Mouse (Mus musculus) frontal cortex, postnatal 36 days (tissue): Measurements from ENCODE around the gene Mmp11.

ENCODE experiments used
- DNase-seq, 2 experiments: peaks; one replicate each; pipeline ENCODE4 v3.0.0; 2022; ENCODE audit warnings: low spot score in 2 of 2

The Mmp11 gene

GRCm38 (mm10) chr10:75935680-75936541 lies at the start of gene Mmp11:
TSS of gene Mmp11 (minus strand) at chr10:75936496.
- DNase-seq = peak; percentile 76 to 79

DNA sequence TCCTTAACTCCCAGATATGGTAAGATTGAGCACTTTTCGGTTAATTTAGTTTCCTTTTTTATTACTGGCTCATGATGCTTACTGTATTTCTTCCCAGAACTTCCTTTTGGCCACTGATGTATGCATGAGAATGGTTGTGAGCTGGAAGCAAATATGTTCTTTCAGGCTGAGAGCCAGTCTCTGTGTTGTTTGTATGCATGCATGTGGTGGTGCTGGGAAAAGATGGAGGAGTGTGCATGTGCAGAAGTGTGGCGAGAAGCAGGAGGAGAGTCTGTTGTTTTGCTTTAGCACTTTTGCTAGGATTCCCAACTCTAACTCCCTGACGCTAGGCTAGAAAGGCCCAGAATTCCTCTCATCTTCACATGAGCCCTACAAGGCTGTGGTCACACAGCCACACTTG lies 43.1 kb upstream of the Mmp11 start:
- DNase-seq = peak in 1 of 2 experiments; percentile 6

DNA sequence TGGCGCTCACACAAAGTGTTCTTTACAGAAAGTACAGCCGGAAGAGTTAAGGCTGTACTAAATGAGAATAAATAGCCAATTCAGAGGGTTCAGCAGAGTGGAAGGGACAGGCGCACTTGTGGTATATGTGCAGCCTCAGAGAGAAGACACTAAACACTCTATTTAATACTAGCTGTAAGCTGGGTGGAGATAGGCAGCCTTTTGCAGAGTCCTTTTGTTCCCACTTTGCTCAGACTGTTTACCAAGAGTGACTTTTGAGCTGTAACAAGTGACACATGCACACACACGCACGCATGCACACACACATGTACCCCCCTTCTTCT lies 42.5 kb upstream of the Mmp11 start:
- no peak for DNase-seq

GRCm38 (mm10) chr10:75978119-75978834 lies 42.0 kb upstream of the Mmp11 start:
- DNase-seq = no peak

DNA sequence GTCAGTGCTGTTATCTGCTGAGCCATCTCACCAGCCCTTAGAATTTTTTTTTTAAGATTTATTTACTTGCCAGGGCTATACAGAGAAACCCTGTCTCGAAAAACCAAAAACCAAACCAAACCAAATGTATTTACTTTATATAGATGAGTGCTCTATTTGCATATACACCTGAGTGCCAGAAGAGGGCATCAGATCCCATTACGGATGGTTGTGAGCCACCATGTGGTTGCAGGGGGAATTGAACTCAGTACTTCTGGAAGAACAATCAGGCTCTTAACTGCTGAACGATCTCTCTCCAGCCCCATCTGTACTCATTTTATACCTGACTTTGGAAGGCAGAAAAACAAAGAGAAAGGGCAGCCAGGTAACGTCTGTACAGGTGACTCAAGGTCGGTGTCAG lies 38.9 kb upstream of the Mmp11 start:
- DNase-seq = no peak

DNA sequence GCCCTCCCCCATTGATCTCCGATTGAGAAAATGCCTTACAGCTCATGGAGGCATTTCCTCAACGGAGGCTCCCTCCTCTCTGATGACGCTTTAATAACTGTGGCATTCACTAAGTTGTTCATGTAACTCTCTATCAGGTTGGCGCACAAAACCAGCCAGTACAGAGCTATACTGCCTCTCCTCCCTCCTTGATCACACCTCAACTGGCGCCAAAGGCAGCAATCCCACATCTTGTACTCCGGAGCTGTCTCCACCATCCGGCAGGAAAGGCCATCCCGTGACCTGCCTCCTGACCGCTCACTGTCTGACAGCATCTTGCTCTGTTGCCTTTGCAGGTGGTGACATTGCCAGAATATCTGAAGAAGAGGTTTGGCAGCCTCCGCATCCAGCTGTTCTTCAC lies 37.5 kb upstream of the Mmp11 start:
- no peak for DNase-seq

DNA sequence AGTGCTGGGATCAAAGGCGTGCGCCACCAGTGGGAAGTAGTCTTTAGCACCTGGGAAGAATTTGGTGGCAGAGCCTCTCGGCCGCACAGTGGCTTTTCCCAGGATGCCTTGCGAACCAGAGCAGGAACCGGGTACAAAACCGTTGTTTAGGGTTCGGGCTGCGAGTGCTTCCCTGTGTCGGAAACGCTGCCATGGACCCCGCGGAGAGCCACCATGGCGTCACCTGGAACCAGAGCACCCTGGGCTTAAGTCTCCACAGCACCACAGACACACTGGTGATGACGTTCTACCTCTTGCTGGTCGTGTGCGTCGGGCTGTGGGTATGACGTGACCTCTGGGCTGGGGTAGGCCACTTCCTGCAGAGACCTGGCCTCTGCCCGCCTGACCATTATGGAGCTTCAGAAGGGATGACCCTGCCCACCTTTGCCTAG lies 18.1 kb upstream of the Mmp11 start, which contains the start of gene Gm5134:
Gene Gm5134, plus strand, starts transcription at position 134 of the 431 bp plus-strand sequence.
- DNase-seq = no peak

- peak; percentile 33 to 64 for DNase-seq
Measured at GRCm38 (mm10) chr10:75951424-75952050, 15.2 kb upstream of the Mmp11 start.

GRCm38 (mm10) chr10:75950791-75951210 lies 14.5 kb upstream of the Mmp11 start:
- no peak for DNase-seq

DNA sequence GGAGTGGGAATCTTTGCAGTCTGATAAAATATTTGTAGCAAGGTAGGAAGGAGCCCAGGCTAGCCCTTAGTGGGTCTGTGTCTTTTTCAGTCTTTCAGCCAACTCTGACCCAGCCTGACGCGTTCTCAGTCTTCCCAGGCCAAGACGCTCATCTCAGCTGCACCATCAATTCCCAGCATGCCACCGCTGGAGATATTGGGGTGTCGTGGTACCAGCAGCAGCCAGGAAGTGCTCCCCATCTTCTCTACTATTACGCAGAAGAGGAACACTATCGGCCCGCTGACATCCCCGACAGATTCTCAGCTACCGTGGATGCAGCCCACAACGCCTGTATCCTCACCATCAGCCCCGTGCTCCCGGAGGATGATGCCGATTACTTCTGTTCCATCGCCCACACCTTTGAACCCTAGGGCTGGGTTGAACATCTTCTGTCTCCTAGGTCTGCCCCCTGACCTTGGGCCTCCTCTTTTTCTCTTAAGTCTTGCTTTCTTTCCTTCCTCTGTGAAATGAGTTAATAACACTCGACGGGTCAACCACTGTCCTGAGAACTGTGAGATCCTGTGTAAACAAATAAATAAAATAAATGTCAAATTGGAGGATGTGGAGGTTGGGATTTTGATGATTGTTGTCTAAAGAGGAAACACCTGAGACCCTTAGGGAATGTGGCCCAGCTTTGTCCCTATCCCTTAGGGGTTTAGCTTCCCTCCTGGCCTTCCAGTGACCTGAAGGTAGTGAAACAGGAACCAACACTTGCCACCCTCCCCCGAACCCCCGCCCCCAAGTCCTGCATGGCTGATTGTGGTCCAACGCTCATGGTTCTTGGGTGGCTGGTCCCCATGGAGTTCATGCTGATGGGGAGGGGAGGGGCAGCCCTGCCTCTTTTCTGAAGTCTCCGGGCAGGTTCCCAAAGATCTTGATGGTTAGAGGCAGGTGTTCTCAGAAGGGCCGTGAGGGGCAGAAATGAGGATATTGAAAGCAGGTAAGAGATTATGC lies 13.1 kb upstream of the Mmp11 start:
- no peak for DNase-seq

DNA sequence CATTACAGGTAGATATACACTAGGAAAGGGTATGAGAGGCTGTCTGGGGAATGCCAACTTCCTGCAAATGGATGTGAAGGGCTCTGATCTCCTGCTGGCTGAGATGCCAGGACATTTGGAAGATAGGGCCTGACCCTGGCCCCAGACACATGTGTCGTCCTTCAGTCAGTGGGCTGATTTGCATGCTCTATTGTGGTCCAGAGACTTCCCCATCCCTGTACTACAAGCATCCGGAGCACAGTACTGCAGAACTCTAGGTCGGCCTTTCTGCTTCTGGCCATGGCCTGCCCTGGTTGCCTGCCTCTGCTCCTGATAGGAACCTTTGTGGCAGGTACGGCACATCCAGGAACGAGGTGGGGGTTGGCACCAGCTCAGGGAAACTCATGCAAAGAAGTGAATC lies 11.8 kb upstream of the Mmp11 start:
- no peak for DNase-seq

DNA sequence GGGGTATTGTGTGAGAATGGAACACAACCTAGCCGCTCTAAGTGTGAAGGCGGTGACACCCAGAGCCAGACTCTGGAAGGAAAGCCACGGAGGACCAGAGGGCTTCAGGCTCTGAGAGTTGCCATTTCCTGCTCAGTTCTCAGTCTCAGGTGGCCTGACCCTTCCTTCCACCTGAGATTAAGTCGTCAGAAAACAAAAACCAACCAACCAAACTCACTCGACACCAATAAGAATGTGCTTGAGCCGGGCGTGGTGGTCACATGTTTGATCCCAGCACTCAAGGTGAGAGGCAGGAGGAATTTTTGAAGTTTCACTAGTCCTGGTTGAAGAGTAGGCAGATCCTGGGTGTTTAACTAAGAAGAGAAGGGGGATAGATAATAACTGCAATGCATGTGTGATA lies 9.6 kb upstream of the Mmp11 start:
- DNase-seq = no peak

DNA sequence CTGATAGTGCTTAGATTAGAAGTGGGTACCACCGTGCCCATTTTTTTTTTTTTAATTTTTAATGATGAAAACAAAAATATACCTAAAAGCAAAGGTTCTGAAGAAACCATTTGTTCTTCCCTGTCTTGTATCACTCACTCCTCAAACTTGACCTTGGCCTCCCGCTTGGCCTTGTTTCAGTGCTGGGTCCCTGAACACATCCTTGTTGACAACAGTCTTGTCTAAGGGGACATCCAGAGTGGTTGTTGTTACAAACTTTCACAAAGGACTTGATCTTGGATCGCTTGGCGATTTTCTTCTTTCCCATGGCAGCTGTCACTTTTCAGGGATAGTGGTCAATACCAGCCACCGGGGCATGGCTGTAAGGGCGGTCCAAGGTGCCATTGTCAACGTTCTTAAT lies 8.9 kb upstream of the Mmp11 start:
- DNase-seq = no peak

- peak in 1 of 2 experiments; percentile 39 for DNase-seq
Measured at GRCm38 (mm10) chr10:75944066-75944772, 7.9 kb upstream of the Mmp11 start.

GRCm38 (mm10) chr10:75942736-75943477 lies 6.6 kb upstream of the Mmp11 start, which contains the start of gene Vpreb3:
TSS of gene Vpreb3 (plus strand) at chr10:75943057.
- no peak for DNase-seq

DNA sequence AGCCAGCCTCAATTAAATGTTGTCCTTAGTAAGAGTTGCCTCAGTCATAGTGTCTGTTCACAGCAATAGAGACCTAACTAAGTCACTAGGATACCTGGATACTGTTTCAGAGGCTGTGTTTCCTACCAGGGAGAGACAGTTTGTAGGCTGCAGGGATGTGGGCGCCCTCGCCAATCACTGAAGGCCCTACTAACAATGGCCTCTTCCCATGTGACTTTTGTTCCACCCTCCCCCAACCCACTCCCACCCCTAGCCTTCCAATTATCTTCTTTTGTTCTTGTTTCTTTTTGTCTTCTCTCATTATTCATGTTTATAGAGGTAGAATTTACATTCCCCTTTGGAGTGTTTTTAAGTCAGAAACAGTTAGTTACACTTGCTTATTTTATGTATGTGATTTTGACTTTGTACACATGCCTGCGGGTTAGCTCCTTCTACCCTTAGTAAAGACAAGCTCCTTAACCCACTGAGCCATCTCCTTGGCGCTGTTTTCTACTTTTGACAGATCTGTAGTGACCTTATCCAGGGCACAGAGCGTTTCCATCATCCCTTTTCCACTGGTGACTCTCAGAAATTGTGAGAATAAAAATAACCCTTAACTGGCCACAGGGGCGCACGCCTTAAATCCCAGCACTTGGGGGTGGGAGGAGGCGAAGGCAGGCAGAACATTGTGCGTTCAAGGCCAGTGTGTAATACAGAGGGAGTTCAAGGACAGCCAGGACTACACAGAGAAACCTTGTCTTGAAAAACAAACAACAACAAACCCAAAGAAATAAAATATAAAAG lies 4.9 kb upstream of the Mmp11 start:
- no peak for DNase-seq

DNA sequence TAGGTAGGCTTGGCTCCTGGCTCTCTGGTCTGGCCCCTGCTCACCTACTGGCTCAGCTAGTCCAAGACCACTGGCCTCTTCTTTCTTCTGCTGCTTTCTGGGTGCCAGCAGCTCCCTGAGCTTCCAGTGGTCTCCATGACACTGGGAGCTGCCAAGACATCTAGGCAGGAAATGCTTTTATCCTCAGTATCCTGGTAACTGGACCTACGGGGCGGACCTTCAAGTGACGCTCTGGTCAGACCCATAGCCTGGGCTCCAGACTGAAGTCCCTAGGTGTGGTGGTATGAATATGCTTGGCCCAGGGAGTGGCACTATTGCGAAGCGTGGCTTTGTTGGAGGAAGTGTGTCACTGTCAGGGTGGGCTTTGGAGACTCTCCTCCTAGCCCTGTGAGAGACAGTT lies 4.2 kb upstream of the Mmp11 start, which contains the start of gene Gm867:
Gene Gm867, minus strand, starts transcription at position 153 of the 400 bp plus-strand sequence.
- no peak for DNase-seq

DNA sequence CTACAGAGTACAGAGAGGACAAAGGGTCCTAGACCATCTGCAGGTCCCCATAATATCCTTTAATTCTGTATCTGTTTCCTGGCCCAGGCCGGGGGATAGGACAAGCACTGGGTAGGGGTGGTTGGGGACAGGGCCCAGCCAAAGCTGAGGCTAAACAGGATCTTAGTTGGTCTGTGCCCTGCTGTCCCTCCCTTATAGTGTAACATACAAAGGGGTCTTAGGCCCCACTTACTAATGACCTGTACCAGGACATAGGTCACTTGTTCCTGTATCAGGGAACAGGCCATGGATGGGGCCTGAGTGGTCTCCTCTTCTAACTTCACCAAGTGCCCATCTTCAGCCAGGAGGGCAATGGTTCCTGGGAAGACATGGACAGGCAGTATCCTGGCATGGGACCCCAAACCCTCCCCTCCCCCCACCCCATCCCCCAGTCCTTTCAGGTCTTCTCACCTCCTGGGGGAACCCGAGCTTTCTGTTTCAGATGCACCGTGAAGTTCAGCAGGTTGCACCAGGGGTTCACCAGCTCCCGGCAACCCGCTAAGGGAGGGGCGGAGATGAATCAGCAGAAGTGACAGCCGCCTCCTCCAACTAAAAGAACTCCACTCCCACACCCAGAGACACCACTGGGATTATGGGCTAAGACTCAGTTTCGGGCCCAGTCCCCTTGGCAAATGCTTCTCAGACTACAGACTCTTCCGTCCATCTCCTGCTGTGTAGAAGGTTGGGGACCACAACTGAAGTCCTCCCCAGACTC lies 3.4 kb upstream of the Mmp11 start:
- DNase-seq = peak; percentile 40 to 43
